Mouse (Mus musculus): Measurements from ENCODE around the gene Cblb.

Cblb gene

GRCm38 (mm10) chr16:52194040-52194439, 163.0 kb downstream of the Cblb start:
- DNase-seq (ENCODE audit: inconsistent ontology term): peak; percentile 20

- DNase-seq (ENCODE audit: inconsistent ontology term): no peak
Measured at GRCm38 (mm10) chr16:52194866-52195265, 163.8 kb downstream of the Cblb start.

DNA sequence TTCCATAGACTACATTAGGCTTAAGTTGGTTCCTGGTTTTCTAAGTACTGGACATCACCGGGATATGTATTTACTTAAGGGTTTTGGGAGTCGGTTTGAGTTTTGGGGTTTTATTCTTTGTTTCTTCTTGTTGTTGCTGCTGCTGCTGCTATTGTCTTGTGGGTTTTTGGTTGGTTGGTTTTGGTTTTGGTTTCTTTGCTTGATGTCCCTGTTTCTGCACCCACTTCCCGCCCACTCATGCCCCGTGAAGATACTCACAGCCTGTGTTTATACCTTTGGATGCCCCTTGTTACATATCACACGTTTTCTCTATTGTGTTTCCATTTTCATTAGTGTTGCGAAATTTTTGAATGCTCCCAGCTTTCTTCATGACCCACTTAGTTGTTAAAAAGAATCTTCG, 169.1 kb downstream of the Cblb start:
- DNase-seq (ENCODE audit: inconsistent ontology term): no peak

DNA sequence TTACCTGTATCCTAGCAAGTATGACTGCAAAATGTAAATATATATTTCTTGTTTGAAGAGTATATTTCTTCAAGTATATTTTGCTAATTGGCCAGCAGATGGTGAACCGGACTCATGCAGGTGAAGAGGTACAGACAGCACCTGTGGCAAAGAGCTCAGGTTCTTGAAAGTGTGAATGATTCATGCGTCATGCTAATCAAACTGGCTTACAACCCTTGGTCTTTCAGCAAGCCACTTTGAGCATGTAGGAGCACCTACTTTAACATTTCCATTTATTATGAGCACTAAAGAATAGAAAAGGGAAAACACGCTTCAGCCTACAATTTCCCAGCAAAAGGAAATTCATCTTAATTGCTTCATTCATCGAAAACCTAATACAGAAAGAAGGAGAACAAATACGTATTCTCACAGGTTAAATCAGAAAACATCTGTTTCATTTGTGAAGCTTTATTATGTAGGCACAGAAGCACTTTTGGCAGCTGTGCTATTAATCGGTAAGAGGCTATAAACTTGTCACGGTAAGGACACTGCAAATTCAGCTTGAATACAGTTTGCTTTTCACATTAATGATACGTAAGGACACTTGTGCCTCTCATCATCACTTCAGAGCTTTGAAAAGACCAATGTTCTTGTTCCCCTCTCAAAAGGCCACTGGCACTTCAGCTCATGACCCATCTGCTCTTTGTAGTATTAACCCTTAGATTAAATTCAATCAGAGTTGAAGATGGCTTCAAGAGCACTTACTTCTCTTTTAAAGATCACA, 180.0 kb downstream of the Cblb start:
- no peak for DNase-seq (ENCODE audit: inconsistent ontology term)

DNA sequence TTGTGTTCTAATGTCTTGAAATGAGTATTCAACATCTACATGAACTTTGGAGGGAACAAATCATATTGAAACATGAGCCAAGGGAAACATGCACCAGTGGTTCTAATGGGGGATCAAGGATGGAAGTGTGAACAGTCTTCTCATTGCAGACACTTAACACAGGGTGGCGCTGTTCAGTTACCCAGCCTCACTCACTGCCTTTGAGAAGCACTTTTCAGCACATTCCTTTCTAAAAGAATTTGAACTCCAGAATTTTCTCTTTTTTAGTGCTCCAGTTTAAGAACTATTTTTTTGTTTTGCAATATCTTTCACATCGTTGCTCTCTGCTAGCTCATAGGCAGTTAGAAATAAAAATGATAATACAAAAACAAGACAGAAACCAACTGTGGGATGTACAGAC, 188.0 kb downstream of the Cblb start:
- DNase-seq (ENCODE audit: inconsistent ontology term): peak; percentile 60

GRCm38 (mm10) chr16:52222896-52223295, 191.9 kb downstream of the Cblb start:
- DNase-seq (ENCODE audit: inconsistent ontology term): no peak

GRCm38 (mm10) chr16:52229446-52229845, 198.4 kb downstream of the Cblb start:
- no peak for DNase-seq (ENCODE audit: inconsistent ontology term)

DNA sequence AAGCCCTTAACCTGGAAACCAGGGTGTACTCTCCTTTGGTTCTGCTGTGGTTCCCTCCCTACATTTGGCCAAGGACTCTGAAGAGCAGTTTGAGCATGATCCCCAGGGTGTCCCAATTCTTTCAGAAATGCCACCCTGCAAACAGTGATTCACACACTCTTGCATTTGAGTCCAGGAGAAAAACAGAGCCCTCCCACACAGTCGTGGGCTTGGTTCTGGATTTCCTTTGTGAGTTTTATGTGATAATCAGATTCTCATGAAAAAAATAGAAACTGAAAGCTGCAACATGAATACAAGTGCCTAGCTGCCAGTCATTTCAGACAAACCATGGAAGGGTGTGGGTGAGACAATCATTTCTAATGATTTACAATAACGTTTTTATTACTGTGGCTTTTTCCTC, 198.9 kb downstream of the Cblb start:
- peak; percentile 52 for DNase-seq (ENCODE audit: inconsistent ontology term)

DNA sequence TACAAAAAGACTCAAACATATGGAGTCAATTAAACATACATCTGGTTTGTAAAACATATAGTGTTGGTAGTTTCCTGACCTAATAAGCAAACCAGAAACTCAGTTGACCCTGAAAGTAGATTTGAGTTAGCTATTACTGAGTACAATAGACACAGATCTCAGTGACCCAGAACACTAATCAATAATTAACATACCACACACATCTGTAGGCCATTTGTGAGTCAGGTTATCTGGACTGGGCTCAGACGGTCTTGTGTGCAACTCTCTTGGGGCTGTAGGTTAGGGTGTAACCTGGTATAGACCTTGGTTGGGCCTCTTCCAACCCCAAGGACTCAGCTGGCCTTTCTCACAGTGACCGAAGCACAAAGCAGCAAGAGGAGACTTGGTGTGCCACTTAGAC, 211.1 kb downstream of the Cblb start:
- no peak for DNase-seq (ENCODE audit: inconsistent ontology term)

- DNase-seq (ENCODE audit: inconsistent ontology term): no peak
Measured at GRCm38 (mm10) chr16:52243421-52243973, 212.5 kb downstream of the Cblb start.

- DNase-seq (ENCODE audit: inconsistent ontology term): no peak
Measured at GRCm38 (mm10) chr16:52250196-52250595, 219.2 kb downstream of the Cblb start.

DNA sequence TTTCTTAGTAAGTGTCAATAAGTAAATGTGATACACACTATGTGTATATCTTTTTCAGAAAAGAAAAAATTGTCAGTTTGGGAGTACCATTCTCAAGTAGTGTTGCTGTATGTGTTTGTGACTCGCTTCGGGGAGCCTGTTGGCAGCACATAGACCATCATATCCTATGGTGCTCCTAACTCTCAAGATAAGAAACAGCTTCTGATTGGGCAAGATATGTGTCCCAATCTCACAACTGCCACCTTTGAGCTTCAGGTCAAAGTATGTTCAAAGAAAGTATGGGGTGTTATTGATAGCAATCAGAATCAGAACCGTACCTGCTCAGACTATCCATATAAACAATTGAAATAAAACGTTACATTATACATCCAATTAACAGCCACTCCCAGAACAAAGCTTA, 219.9 kb downstream of the Cblb start:
- DNase-seq (ENCODE audit: inconsistent ontology term): no peak
